8 mouse cellular contexts compared by ENCODE assay signal in the genomic region with DNA sequence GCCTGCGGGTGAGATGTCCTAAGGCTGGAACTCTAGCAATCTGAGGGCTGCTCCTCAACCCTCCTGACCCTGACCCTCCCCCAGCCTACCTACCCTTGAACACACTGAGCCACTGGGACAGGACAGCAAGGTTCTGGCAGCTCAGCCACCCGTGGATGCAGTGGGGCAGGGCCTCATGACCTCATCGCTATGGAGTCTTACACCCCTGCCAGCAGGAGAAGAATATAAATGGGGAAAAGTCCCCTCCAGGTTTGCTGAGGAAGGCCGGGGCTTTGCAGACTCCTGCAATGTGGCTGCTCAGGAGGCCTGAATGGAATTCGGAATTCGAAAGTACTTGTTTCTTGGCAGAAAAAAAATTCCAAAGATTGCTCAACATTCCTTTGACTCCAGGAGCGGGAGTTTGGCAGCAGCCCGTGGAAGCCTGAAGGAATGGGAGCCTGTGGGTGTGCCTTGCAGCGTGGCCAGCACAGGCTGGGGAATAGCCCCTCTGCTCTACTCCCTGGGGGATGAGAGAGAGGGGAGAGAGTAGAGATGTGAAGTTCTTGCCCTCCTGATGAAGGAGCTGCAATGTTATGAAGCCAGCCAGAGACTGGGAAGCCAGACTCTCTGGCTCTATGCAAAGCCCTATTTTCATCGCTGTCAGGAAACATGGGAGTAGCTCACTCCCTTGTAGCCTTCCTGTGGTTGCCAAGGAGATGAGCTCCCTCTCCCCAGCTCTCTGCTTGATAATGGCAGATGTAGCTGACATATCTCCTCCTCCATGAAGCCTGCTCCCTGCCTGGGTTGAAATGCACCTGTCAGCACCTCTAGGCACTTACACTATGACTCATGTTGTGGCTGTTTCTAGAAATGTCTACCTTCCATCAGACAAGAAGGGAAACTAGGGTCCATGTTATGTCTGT. TPM values are rescaled to one million over a fixed set of nuclear protein-coding genes. Genes with fewer than 3 reads are reported as not detected.
DNase-seq lines count a peak whose midpoint lies in the region; ATAC-seq and TF ChIP-seq lines count a peak whose summit lies in the region.

No protein-coding gene starts in this region.

- peak; percentile 48; the same call in 1 of the 2 replicates for ATAC-seq in limb, embryonic 12.5 days (ENCODE audit: insufficient number of reproducible peaks, insufficient read depth, low FRiP score, low TSS enrichment, low read depth)
- 0 out of 2 replicates have a peak, but pooled peaks have one; percentile 27 for ATAC-seq in neural tube, embryonic 12.5 days (ENCODE audit: low FRiP score, low read depth)

- 0 out of 2 replicates have a peak, but pooled peaks have one; percentile 24 for TF ChIP-seq POLR2A in embryonic fibroblast, embryonic 13.5 days (IDR thresholded peaks at IDR 0.05; ENCODE audit: low read depth, low read length)

- no peak overlapping the region; the same call in 1 of the 2 replicates for H3K4me2 ChIP-seq in limb, embryonic 12.5 days
- no peak overlapping the region for H3K4me2 ChIP-seq in neural tube, embryonic 12.5 days (replicated peaks)

- H3K36me3 ChIP-seq in heart, embryonic 10.5 days = no peaks in the 10 kb centered on the region
- H3K36me3 ChIP-seq in limb, embryonic 12.5 days = no peaks in the 10 kb centered on the region
- no peaks in the 10 kb centered on the region for H3K36me3 ChIP-seq in neural tube, embryonic 12.5 days

- DNase-seq in ZHBTc4 (ENCODE audit: low read depth, low spot score) = peak; percentile 64
- peak; percentile 87 for DNase-seq in heart, embryonic 10.5 days (ENCODE audit: low spot score)
- peak; percentile 77 for DNase-seq in kidney, adult 9 months
- DNase-seq in yolk sac, embryonic 10.5 days (ENCODE audit: low spot score) = peak; percentile 68
- DNase-seq in spleen, postnatal 14 days (ENCODE audit: low spot score in 2 of 2) = no peak

- no peaks in the 10 kb centered on the region for H3K27me3 ChIP-seq in heart, embryonic 10.5 days (ENCODE audit: insufficient read depth, poor library complexity, severe bottlenecking)
- H3K27me3 ChIP-seq in limb, embryonic 12.5 days = no peaks in the 10 kb centered on the region
- H3K27me3 ChIP-seq in neural tube, embryonic 12.5 days (replicated peaks) = no peaks in the 10 kb centered on the region

- no peaks in the 10 kb centered on the region for H3K9me3 ChIP-seq in heart, embryonic 10.5 days
- no peaks in the 10 kb centered on the region for H3K9me3 ChIP-seq in limb, embryonic 12.5 days
- H3K9me3 ChIP-seq in neural tube, embryonic 12.5 days = no peaks in the 10 kb centered on the region

- H3K9ac ChIP-seq in limb, embryonic 12.5 days (replicated peaks) = no peak overlapping the region; the same call in 1 of the 2 replicates
- H3K9ac ChIP-seq in neural tube, embryonic 12.5 days = no peak overlapping the region

- H3K4me1 ChIP-seq in embryonic fibroblast, embryonic 13.5 days (ENCODE audit: control insufficient read depth, insufficient read depth, low read length) = peaks cover 32% of the 10 kb centered on the region
- peaks cover 37% of the 10 kb centered on the region for H3K4me1 ChIP-seq in heart, embryonic 10.5 days
- peaks cover 13% of the 10 kb centered on the region for H3K4me1 ChIP-seq in limb, embryonic 12.5 days (replicated peaks)
- peaks cover 11% of the 10 kb centered on the region for H3K4me1 ChIP-seq in neural tube, embryonic 12.5 days

- WGBS in heart, embryonic 10.5 days = 16% methylated on average over 10 of the region's 10 CpGs
- 25% methylated on average over 10 of the region's 10 CpGs for WGBS in limb, embryonic 12.5 days
- WGBS in neural tube, embryonic 12.5 days = 27% methylated on average over 10 of the region's 10 CpGs

- H3K4me3 ChIP-seq in embryonic fibroblast, embryonic 13.5 days (ENCODE audit: insufficient read depth, low read length) = no peak overlapping the region
- peak overlapping the region; percentile 33; the same call in 1 of the 2 replicates for H3K4me3 ChIP-seq in heart, embryonic 10.5 days
- H3K4me3 ChIP-seq in limb, embryonic 12.5 days (replicated peaks) = no peak overlapping the region
- H3K4me3 ChIP-seq in neural tube, embryonic 12.5 days = no peak overlapping the region

- no peak for TF ChIP-seq CTCF in embryonic fibroblast, embryonic 13.5 days (IDR thresholded peaks at IDR 0.05; ENCODE audit: borderline replicate concordance, insufficient read depth, low read length)

- H3K27ac ChIP-seq in embryonic fibroblast, embryonic 13.5 days (ENCODE audit: insufficient read depth, low read length) = peak overlapping the region; percentile 93
- H3K27ac ChIP-seq in heart, embryonic 10.5 days = peak overlapping the region; percentile 85
- peak overlapping the region; percentile 85 for H3K27ac ChIP-seq in limb, embryonic 12.5 days
- H3K27ac ChIP-seq in neural tube, embryonic 12.5 days = no peak overlapping the region

RNA-seq across cellular contexts. Expression of a gene that starts 33.3 kb away (rescaled TPM):
- polyA plus RNA-seq in embryonic fibroblast, embryonic 13.5 days (2011; ENCODE audit: insufficient read length, low read depth, missing spikeins) = 208 and 272 TPM in 2 replicates
- polyA plus RNA-seq in heart, embryonic 10.5 days (2016; fragmentation: Nextera tagmentation; extraction: Ambion mirVana) = 10.4 and 11.3 TPM in 2 replicates
- 6.1 and 7.4 TPM in 2 replicates for polyA plus RNA-seq in limb, embryonic 12.5 days (2016; fragmentation: Nextera tagmentation; extraction: Ambion mirVana)
- 7.2 and 8.1 TPM in 2 replicates for polyA plus RNA-seq in neural tube, embryonic 12.5 days (2016; fragmentation: Nextera tagmentation; extraction: Ambion mirVana)

Comparison
In these comparisons a context has a peak if more than half of its experiments do, and no peak if none do; other contexts are left out.
1. DNase-seq: peak in ZHBTc4 (single experiment), heart, embryonic 10.5 days (single experiment), kidney, adult 9 months (single experiment) and yolk sac, embryonic 10.5 days (single experiment); none in spleen, postnatal 14 days (0 of 2).
2. RNA of a gene that starts 33.3 kb away (polyA plus RNA-seq): 208 to 272 TPM in embryonic fibroblast, embryonic 13.5 days; 10.4 to 11.3 TPM in heart, embryonic 10.5 days, 7.2 to 8.1 TPM in neural tube, embryonic 12.5 days and 6.1 to 7.4 TPM in limb, embryonic 12.5 days; every median in the first group is over 10 times any median in the second.